Mouse (Mus musculus): ENCODE results near the gene Ankrd37. TPM values are rescaled to one million over a fixed set of nuclear protein-coding genes. Genes with fewer than 3 reads are reported as not detected.

Ankrd37 gene
- polyA plus RNA-seq (2012; rRNA removed) = 18.3 and 19.8 TPM in 2 replicates

GRCm38 (mm10) chr8:46005596-46005995 lies at the start of gene Ankrd37:
TSS of gene Ankrd37 (minus strand) at chr8:46005707.
- DNase-seq (ENCODE audit: low read depth) = no peak
- TF ChIP-seq CTCF (IDR thresholded peaks at IDR 0.05; ENCODE audit: borderline replicate concordance, extremely low read depth, insufficient read depth, insufficient read length) (no peak), POLR2A (IDR thresholded peaks at IDR 0.05; ENCODE audit: borderline replicate concordance, extremely low read depth, insufficient read depth, insufficient read length, poor library complexity, severe bottlenecking) (no peak)

DNA sequence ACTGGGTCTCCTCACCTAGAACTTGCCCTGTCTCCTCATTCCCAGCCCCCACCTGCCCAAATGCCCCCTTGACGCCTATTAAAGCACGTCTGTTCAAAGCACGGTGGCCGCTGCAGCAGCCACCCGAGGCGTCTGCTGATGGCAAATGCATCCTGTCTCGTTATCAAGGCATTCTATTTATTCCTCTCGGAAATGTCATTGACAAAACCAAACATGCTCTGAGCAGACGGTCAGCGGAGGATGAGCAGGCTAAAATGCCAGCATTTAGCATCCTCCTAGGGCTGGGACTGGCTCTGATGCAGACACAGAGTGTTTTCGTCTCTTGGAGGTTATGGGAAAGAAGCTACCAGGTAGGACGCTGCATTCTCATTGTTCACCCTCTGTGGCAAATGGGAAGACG lies 34.8 kb upstream of the Ankrd37 start:
- TF ChIP-seq POLR2A (IDR thresholded peaks at IDR 0.05; ENCODE audit: borderline replicate concordance, extremely low read depth, insufficient read depth, insufficient read length, poor library complexity, severe bottlenecking) (no peak), CTCF (IDR thresholded peaks at IDR 0.05; ENCODE audit: borderline replicate concordance, extremely low read depth, insufficient read depth, insufficient read length) (no peak)
- peak; percentile 17 for DNase-seq (ENCODE audit: low read depth)

GRCm38 (mm10) chr8:46039666-46040065 lies 34.2 kb upstream of the Ankrd37 start:
- DNase-seq (ENCODE audit: low read depth) = no peak
- TF ChIP-seq CTCF (IDR thresholded peaks at IDR 0.05; ENCODE audit: borderline replicate concordance, extremely low read depth, insufficient read depth, insufficient read length) (no peak), POLR2A (IDR thresholded peaks at IDR 0.05; ENCODE audit: borderline replicate concordance, extremely low read depth, insufficient read depth, insufficient read length, poor library complexity, severe bottlenecking) (no peak)

DNA sequence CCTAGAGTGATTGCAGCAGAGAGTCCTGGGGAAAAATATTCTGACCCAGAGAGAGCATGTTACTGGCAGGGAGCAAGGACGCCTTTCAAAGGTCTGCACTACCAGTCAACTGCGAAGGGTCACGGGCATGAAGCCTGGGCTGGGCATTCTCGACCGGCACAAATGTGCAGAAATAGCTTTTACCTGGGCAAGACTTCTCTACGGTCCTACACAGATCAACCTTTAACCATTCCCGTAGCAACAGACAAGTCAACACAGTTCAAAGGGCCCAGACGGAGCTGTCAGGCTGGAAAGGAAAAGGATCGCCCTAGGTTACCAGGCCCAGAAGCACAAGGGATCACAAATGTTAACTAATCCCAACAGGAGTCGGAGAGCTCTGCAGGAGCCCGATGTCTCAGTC lies 30.7 kb upstream of the Ankrd37 start:
- no peak for DNase-seq (ENCODE audit: low read depth)
- TF ChIP-seq POLR2A (IDR thresholded peaks at IDR 0.05; ENCODE audit: borderline replicate concordance, extremely low read depth, insufficient read depth, insufficient read length, poor library complexity, severe bottlenecking) (no peak), CTCF (IDR thresholded peaks at IDR 0.05; ENCODE audit: borderline replicate concordance, extremely low read depth, insufficient read depth, insufficient read length) (no peak)

- DNase-seq (ENCODE audit: low read depth) = no peak
- no peak for TF ChIP-seq CTCF (IDR thresholded peaks at IDR 0.05; ENCODE audit: borderline replicate concordance, extremely low read depth, insufficient read depth, insufficient read length)
- TF ChIP-seq POLR2A (IDR thresholded peaks at IDR 0.05; ENCODE audit: borderline replicate concordance, extremely low read depth, insufficient read depth, insufficient read length, poor library complexity, severe bottlenecking) = no peak
Measured at GRCm38 (mm10) chr8:46024392-46024791, 18.9 kb upstream of the Ankrd37 start.

DNA sequence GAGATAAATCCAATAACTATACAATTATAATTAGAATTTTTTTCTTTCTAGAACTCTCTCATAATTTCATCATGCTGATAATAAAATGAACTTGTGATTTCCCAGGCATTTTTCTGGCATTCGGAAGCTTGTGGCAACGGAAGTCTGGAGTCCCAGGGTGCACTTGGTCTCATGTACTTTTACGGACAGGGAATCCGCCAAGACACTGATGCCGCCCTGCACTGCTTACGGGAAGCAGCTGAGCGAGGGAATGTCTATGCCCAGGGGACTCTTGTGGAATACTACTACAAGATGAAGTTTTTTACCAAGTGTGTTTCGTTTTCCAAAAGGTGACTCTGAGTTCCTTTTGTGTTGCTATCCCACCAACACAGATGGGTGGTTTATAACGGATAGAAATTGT lies 17.3 kb upstream of the Ankrd37 start:
- no peak for TF ChIP-seq POLR2A (IDR thresholded peaks at IDR 0.05; ENCODE audit: borderline replicate concordance, extremely low read depth, insufficient read depth, insufficient read length, poor library complexity, severe bottlenecking)
- TF ChIP-seq CTCF (IDR thresholded peaks at IDR 0.05; ENCODE audit: borderline replicate concordance, extremely low read depth, insufficient read depth, insufficient read length) = no peak
- no peak for DNase-seq (ENCODE audit: low read depth)

DNA sequence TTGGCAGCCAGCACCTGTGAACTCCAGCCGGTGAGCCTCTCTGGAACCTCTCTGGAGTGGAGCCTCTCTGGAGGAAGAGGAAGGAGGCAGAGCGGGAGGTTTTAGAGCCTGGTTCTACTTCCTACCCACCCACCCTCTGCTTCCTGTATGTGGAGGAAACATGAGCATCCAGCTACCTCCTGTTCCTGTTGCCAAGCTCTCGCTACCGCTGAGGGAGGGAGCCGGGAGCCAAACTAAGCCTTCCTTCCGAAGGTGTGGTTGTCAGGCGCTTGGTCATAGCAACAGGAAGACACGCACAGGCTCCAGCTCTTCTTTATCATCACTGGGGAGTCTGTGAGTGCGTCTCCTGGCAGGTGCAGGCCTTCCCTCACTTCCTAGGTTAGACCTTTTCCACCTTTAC lies 16.7 kb upstream of the Ankrd37 start:
- no peak for DNase-seq (ENCODE audit: low read depth)
- TF ChIP-seq CTCF (IDR thresholded peaks at IDR 0.05; ENCODE audit: borderline replicate concordance, extremely low read depth, insufficient read depth, insufficient read length) = no peak
- TF ChIP-seq POLR2A (IDR thresholded peaks at IDR 0.05; ENCODE audit: borderline replicate concordance, extremely low read depth, insufficient read depth, insufficient read length, poor library complexity, severe bottlenecking) = no peak

DNA sequence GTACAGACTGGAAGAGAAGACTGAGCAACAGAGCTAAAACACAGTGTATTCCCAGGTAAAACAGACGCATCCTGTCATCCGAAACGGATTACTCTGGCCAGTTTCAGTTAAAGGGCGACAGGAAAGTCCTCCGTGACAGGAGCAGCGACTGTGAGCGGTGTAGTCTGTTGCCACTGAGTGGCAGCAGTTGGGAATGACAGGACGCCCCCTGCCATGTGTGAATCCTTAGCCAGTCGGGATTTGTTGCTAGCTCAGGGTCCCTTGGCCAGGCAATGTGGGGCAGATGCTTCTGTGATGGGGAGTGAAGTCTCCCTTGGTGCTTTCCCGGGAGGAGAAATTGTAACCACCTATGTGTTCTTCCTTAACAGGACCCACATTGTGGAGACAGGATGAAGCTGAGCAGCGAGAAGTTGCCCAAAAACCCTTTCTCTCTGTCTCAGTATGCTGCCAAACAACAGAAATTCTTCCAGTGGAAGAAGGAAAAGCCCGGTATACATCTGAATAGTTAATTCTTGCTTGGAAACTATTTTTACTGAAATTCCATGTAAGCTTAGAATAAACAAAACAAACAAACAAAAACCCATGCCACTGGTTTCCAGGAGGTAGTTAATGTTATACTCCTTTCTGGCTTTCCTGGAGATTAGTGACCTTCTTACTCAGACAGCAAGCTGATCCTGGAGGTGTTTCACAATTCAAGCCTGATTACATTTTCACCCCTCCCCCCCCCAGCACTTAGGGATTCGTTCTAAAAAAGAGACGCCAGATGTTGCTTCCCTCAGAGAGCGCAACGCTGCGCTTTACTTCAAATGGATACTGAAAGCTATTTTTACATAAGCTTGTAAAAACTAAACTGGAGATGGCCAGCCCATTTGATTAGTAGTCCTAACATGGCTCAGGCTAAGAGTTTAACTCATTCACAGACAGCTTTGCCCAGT lies 5.5 kb upstream of the Ankrd37 start:
- peak; percentile 66 for DNase-seq (ENCODE audit: low read depth)
- TF ChIP-seq CTCF (IDR thresholded peaks at IDR 0.05; ENCODE audit: borderline replicate concordance, extremely low read depth, insufficient read depth, insufficient read length) = peak; percentile 36; the same call in 1 of the 2 replicates
- no peak for TF ChIP-seq POLR2A (IDR thresholded peaks at IDR 0.05; ENCODE audit: borderline replicate concordance, extremely low read depth, insufficient read depth, insufficient read length, poor library complexity, severe bottlenecking)

DNA sequence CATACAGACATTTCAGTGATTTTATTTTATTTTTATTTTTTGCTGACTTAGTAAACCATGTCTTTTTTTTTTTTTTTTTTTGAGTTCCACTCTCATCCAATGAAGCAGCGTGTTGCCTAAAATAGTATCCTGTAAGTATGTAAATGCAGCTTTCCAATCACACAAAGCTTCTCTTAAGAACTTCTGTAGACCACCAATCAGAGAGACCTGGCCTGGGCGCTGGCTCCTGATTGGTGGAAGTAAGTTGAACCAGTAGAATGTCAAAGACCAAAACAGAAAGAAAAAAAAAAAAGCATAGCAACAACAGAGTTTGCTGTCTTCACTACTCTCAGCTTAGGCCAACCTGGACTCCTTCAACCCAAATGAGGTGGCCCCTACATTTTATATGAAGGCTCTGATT lies 4.8 kb upstream of the Ankrd37 start:
- peak; percentile 51 for DNase-seq (ENCODE audit: low read depth)
- TF ChIP-seq CTCF (IDR thresholded peaks at IDR 0.05; ENCODE audit: borderline replicate concordance, extremely low read depth, insufficient read depth, insufficient read length) = no peak
- TF ChIP-seq POLR2A (IDR thresholded peaks at IDR 0.05; ENCODE audit: borderline replicate concordance, extremely low read depth, insufficient read depth, insufficient read length, poor library complexity, severe bottlenecking) = no peak

GRCm38 (mm10) chr8:46007050-46007672 lies 1.7 kb upstream of the Ankrd37 start:
- DNase-seq (ENCODE audit: low read depth) = no peak
- TF ChIP-seq CTCF (IDR thresholded peaks at IDR 0.05; ENCODE audit: borderline replicate concordance, extremely low read depth, insufficient read depth, insufficient read length) = no peak
- TF ChIP-seq POLR2A (IDR thresholded peaks at IDR 0.05; ENCODE audit: borderline replicate concordance, extremely low read depth, insufficient read depth, insufficient read length, poor library complexity, severe bottlenecking) = no peak

DNA sequence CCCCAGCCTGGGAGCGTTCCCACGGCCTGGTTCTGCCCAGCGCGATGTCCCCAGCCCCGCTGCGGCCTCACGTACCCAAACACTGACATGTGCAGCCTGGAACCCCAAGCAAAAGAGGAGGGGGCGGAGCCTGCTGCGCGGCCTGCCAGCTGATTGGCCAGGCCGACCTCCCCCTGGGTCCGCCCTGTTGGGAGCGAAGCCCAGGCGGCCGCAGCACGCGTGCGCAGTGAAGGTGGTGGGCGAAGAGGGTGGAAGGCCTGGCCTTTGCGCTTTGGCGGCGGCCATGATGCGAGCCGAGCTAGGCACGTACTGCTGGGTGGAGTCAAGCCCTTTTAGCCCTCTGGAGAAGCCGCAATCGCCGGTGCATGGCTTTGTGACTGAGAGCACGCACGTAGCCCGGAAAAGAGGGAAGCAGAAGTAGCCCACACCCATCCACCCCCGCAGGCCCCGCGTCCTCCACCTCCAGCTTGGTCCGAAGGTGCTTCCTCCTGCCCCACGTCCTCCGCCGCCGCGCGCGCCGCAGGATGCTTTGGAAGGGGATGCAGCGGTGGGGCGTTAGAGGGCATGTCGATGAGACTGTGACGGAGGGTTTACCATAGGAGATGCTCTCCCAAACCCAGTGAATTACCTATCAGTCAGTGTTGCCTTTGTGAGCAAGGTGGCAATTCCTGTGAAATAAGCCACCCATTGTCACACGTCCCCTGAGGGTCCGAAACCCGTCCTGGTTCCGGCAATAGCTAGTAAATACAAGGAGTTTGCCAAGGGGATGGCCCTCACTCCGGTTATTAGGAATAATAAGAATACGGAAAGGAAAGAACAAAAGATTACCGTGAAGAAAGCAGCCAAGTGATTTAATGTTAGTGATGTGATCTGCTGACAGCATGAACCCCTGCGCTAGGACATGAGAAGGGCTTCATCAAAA lies 5.5 kb downstream of the Ankrd37 start:
- TF ChIP-seq CTCF (IDR thresholded peaks at IDR 0.05; ENCODE audit: borderline replicate concordance, extremely low read depth, insufficient read depth, insufficient read length) (no peak), POLR2A (IDR thresholded peaks at IDR 0.05; ENCODE audit: borderline replicate concordance, extremely low read depth, insufficient read depth, insufficient read length, poor library complexity, severe bottlenecking) (peak; percentile 66; the same call in 1 of the 2 replicates)
- peak; percentile 99 for DNase-seq (ENCODE audit: low read depth)

Data from brain, embryonic 14.5 days (tissue).